Mouse (Mus musculus): Measurements from ENCODE around the gene Csta1.
A peak's percentile ranks its signal among the peaks of the same experiment; 100 is the strongest.
"Not testable (repeated sequence)": the region's sequence is repeated elsewhere in the genome, so short reads cannot be mapped to it uniquely, and the experiment has no call there.

Csta1 gene

DNA sequence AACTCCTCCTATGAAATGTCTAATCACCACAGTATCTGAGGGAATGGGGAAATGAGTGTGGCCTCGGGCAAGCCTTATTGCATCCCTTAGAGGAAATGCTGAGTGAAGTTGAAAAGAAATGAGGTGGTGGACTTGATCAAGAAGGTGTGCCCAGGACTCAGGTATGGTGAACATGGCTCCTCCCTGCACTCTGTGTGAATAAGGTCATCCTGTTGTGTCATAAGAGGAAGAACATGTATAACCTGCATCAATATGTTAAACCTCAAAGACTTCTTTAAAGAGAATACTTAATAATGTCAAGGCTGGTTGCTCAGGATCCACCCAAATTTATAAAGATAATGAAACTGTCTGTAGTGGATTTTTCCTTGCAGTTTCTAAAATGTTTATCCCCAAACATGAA is at the start of gene Csta1:
TSS of gene Csta1 (minus strand) at position 101 of the 400 bp plus-strand sequence.
- no peak for DNase-seq

DNA sequence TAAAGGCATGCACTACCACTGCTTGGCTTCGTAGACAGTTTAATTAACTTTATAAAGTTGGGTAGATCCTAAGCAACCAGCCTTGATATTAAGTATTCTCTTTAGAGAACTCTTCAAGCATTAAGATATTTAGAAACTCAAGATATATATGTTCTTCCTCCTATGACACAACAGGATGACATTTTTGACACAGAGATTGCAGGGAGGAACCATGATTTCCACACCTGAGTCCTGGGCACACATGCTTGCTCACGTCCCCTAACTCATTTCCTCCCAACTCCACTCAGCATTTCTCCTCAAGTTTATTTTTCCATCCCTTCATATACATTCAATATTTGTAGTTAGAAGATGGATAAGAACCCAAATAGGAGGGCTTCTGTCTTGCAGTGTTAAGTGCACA is 48.9 kb upstream of the Csta1 start:
- no peak for DNase-seq

GRCm38 (mm10) chr16:36176108-36176507 is 45.1 kb upstream of the Csta1 start:
- DNase-seq = no peak

DNA sequence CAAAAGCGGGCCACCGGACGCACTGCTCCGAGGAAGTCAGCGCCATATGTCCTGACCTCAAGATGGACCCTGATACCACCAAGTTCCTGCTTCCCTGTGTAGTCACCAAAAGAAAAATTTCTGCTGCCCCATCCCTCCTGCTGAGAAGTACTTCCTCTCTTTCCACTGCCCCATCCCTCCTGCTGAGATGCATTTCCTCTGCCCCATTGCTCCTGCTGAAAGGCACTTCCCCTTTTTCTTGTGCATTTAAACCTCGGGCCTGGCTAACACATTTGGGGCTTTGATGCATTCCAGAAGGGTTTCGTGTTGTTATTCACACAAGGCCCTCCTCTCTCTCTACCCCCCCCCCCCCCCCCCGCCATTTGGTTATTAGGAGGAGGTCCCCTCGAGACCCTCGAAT is 36.8 kb upstream of the Csta1 start:
- not testable (repeated sequence) for DNase-seq

- DNase-seq = no peak
These were observed 25.4 kb upstream of the Csta1 start, which contains the start of gene Stfa2l1 for GRCm38 (mm10) chr16:36156402-36156975. Gene Stfa2l1 (plus strand): TSS chr16:36156811.

DNA sequence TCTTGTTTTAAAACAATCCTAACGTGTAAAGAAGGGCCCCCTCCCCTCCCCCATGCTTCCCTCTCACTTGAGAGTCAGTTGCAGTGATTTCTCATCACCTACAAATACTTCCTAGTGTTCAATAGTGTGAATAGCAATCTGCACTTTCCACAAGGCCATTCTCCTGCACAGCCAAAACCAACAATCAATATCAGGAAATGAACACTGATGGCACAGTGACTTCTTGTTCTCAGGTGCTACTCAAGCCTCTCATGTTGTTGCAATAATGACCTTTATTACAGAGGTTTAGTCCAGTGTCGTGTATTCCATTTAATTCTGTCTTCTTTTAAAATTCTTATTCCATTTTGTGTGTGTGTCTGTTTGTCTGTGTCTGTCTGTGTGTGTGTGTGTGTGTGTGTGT is 7.2 kb upstream of the Csta1 start:
- no peak for DNase-seq

DNA sequence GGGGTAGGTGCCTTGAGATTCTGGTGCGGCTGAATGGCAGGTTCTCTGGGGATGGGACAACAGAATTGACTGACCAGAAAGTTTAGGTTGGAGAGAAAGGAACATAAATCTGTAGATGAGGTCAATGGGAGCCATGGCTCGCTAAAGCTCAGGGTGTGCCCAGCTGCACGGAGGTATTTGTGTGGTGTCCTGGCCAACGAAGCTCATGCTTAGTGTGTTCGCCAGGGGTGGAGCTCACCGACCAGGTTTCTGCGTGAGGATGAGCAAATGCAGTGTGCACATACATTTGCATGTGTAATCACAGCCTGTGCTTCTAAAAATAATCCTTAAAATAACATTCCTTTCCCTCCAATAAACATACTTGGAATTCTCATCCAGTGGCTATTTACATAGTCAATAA is 2.9 kb downstream of the Csta1 start:
- no peak for DNase-seq

DNA sequence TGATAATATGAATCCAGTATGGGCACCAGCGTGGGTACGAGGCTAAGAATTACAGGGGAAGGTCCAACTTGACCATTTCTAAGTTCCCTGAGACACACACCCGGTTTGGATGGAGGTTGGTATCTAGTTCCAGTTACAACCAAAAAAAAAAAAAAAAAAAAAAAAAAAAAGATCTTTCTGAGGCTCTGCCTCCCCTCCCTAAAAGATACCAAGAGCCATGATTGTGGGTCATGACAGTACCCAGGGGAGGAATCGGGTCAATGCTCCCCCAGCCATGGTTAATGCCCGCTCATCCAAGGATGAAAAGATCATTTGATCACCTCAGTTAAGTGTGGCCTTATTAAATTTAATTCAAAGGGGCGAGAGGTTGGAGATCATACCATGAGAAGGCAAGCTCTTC is 15.3 kb downstream of the Csta1 start:
- DNase-seq = not testable (repeated sequence)

GRCm38 (mm10) chr16:36111486-36111885 is 19.6 kb downstream of the Csta1 start:
- DNase-seq = not testable (repeated sequence)

GRCm38 (mm10) chr16:36102211-36102610 is 28.8 kb downstream of the Csta1 start:
- DNase-seq = no peak

DNA sequence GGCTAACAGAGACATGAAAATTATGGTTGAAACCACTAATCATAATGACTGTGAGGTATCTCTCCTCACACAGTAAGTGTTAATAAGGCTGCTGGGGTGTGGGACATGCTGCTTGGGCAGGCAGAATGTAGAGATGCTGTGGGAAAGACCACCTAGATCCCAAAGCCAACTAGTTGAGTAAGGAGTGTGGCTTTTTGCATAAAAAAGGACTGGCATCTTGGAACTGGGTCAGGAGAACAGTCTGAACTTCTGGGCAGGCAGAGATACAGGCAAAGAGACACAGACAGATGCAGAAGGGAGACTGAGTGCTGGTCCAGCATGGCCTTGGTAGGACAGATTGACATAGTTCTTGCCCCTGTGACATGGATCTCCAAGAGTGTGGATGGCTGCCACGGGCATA is 29.5 kb downstream of the Csta1 start:
- DNase-seq = no peak

DNA sequence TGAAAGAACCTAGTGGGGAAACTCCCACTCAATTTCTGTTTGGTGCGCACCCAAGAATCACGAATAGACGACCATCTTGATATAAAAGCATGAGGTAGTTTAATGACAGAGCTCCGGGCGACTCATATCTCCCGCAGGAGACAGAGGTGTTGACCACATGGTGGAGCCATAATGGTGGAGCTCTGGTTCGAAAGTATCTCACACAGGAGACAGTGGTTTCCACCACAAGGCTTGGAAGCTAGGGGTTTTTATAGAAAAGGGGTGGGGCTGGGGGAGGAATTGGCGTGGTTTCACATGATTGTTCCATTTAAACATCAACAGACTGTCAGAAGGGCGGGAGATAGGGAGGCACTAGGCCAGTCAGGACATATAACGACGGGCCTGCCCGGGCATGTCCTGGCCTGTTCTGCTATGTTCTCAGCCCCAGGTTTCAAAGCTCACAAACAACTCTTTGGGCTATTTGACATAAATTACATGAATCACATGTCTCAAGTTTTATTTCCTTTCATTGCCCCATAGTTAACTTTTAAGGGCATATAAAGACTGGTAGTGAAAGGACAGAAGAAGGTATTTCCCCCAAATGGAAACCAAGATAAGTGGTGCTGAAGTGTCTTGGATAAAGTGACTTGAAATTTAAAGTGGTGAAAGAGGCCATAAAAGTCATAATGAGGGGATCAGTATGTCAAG is 33.1 kb downstream of the Csta1 start:
- not testable (repeated sequence) for DNase-seq

DNA sequence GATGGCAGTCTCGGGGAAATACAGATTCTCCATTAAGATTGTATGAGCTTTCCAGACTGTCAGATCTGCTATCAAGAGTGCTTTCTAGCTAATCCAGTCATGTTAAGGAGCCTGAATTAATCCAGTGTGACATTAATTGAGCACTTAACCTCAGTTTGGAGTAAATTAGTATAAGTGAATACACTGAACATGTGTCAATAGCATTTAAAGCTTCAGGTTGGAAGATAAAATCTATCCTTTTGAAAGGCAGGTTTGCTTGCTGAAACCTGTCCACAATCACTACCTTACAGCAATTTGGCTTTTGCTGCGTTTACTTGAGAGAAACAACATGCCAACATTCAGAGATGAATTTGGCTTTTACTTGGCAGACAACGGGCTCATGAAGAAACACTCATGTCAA is 37.0 kb downstream of the Csta1 start:
- DNase-seq = no peak

GRCm38 (mm10) chr16:36090785-36091509 is 40.1 kb downstream of the Csta1 start:
- no peak for DNase-seq

DNA sequence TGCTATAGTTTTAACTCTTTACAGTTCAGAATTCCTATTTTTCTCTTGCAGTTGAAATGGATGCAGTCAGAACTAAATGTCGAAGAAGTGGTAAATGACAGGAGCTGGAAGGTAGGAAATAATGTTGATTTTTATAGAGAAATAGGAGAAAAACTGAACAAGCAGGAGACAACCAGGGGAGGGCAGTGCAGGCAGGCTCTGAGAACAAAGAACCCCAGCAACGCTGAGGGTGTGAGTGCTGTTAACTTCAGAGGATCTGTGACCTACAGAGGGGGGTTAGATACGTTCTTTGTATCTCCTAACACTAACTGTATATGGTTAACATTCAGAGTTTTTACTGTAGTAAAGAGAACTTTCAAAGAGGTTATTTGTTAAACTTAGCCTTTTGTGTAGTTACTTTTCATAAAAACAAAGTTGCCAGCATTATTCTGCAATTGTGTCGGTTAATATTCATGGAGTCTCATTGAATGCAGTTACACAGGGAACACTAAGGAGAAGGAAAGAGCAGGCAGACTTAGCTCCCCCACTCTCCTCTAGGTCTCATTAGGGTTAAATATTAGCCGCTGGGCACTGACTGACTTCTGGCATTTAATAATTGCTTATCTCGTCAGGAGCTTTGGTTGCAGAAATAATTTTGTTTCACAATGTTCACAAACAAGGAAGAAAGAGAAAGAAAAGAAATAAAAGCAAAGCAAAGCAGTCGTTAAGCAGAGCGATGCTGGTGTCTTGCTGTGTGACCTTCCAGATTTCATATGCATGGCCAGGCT is 41.0 kb downstream of the Csta1 start:
- DNase-seq = no peak

GRCm38 (mm10) chr16:36089065-36089464 is 42.0 kb downstream of the Csta1 start:
- DNase-seq = no peak

DNA sequence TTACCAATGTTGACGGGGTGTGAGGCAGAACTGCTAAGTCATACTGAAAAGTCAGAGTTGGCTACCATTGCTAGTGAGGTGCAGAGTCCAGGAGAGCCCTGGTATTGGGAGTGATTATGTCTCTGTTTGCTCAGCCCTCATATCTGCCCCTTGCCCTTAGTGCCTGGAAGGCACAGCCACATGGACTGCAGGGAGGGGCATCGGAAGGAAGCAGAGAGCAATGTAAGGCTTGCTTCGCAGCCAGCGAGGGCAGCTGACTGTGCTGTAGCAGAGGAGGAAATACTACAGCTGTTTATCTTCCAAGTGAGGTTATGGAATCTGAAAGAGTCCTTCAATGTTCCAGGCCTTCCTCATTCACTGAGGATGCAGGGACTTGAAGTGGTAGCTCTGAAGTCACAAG is 43.2 kb downstream of the Csta1 start:
- DNase-seq = no peak

GRCm38 (mm10) chr16:36079916-36080315 is 51.1 kb downstream of the Csta1 start:
- DNase-seq = no peak

DNA sequence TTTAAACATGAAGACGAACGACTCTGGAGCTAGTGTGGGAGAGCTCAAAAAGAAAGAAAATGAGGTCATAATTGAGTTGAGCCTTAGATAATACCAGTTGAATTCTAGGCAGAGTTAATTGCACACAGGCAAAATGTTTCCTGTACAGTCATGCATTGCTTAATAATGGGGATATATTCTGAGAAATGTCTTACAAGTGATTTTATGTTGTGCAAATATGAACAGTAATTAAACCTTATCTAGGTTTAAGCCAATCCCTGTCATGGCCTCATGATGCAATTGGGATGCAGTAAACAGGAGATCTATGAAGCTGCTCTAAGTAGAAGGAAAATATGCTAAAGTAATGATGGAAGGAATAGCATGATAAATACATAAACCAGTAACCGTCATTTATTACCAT is 56.3 kb downstream of the Csta1 start:
- DNase-seq = no peak

DNA sequence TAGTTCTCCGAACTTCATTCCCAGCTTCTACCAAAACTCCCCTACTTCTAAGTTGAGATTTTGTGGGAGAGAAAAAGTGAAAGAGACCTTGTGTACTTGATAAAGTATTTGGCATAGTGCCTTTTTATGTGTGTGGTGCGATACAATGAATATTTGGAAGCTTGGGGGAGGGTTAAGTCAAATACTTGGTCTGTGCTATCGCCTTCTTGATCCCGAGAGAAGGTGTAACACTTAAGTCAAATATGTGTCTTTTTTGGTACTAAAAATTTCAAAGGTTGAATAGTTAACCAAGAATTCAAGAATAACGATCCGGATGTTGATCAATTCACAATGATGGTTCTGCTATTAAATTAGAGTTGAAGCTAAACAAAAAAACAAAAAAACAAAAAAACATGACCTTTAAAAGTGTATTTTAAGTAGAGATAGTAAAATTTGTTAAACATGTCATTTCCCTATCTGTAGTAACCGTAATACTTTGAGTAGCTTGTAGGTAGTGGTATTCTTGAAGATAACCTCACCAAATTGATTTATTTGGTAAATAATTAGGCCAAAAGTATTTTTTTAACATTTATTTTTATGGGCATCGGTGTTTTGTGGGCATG is 58.5 kb downstream of the Csta1 start:
- DNase-seq = no peak

GRCm38 (mm10) chr16:36071450-36072379 is 59.3 kb downstream of the Csta1 start, which contains the start of the genes Fam162a and Ccdc58:
Gene Fam162a (minus strand): TSS chr16:36071594.
Gene Ccdc58 (plus strand): TSS chr16:36071685.
- DNase-seq = peak; percentile 94

GRCm38 (mm10) chr16:36071071-36071449 is 60.0 kb downstream of the Csta1 start:
- DNase-seq = no peak
